Mouse (Mus musculus): ENCODE measurements around the gene Topaz1. TPM values are rescaled to one million over a fixed set of nuclear protein-coding genes. Genes with fewer than 3 reads are reported as not detected.

Gene Topaz1
- polyA plus RNA-seq, 1 experiment from 2014 or later, result not detected

DNA sequence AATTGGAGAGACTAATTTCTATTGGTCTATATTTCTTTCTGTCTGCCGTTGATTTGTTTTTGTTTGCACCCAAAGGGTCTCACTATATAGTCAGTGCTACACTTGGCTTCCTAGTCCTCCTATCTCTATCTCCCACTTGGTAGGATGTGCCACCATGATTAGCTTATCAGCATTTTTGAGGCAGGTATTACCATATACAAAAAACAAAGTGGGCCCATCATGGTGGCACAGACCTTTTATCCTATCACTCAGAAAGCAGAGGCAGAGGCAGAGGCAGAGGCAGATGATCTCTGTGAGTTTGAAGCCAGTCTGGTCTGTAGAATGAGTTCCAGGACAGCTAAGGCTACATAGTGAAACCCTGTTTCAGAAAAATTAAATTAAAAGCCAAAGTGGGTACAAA lies 39.4 kb downstream of the Topaz1 start:
- Histone ChIP-seq H3K4me2 (ENCODE audit: low read depth, low read length, severe bottlenecking) (no peak overlapping the region), H3K36me3 (ENCODE audit: control insufficient read depth, insufficient read depth, low read length) (no peaks in the 10 kb centered on the region), H3K4me3 (ENCODE audit: low read depth, low read length) (no peak overlapping the region), H3K4me1 (replicated peaks; ENCODE audit: control insufficient read depth, insufficient read depth, low read length) (no peaks in the 10 kb centered on the region), H3K9me3 (ENCODE audit: control insufficient read depth, low read length) (no peaks in the 10 kb centered on the region), H3K27ac (ENCODE audit: low read depth, low read length) (no peak overlapping the region), H3K27me3 (ENCODE audit: control insufficient read depth, insufficient read depth, low read length) (no peaks in the 10 kb centered on the region), H3K9ac (ENCODE audit: low read length) (no peak overlapping the region)
- DNase-seq (ENCODE audit: low spot score) (no peak), ATAC-seq (replicated peaks; ENCODE audit: low FRiP score) (no peak)
- WGBS, result 95% methylated on average over 1 of the region's 1 CpGs

DNA sequence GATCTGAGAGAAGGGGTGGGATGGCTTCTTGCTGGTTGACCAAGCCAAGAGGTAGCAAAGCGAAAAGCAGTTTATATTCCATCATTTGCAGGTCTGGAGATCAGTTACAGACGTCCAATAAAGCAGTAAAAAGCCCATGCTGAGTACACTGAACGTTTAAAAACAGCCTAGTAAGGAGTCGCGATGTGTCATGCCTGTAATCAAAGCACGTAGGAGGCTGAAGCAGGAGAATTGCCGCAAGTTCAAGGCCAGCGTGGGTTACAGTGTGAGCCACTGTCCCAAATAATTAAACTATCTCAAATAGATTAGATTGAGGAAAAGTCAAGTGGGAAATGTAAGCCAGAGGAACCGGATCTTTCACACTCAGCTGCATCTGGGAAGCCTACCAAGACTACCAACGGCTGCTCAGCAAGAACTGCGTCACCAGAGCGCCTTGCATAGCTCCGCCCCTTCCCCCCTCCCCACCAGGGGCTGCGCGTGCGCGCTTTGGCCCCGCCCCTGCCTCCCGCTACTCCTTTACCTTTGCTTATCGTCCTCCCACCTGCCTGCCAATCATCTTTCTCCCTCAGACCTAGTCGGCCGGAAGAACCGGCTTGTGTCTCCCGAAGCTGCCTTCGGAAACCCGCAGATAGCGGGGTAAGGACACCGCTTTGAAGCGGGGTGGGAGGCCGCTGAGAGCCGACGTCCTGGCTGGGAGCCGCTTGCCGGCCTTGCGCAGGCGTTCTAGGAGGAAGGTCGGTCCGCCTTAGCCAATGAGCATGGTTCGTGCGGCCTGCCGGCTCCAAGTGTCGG lies 58.1 kb downstream of the Topaz1 start, which contains the start of gene Tcaim:
Gene Tcaim (plus strand): TSS at position 487 of the 792 bp plus-strand sequence.
- ATAC-seq (replicated peaks; ENCODE audit: low FRiP score), result peak; percentile 98
- Histone ChIP-seq H3K4me3 (ENCODE audit: low read depth, low read length) (peak within 1 kb of the TSS; percentile 68), H3K9me3 (ENCODE audit: control insufficient read depth, low read length) (no peaks in the 10 kb centered on the region), H3K4me2 (ENCODE audit: low read depth, low read length, severe bottlenecking) (peak within 1 kb of the TSS; percentile 96), H3K36me3 (ENCODE audit: control insufficient read depth, insufficient read depth, low read length) (no peaks in the 10 kb centered on the region), H3K9ac (ENCODE audit: low read length) (peak within 1 kb of the TSS; percentile 81), H3K27me3 (ENCODE audit: control insufficient read depth, insufficient read depth, low read length) (no peaks in the 10 kb centered on the region), H3K4me1 (replicated peaks; ENCODE audit: control insufficient read depth, insufficient read depth, low read length) (no peaks in the 10 kb centered on the region), H3K27ac (ENCODE audit: low read depth, low read length) (peak within 1 kb of the TSS; percentile 83)
- WGBS, result 8% methylated on average over 42 of the region's 42 CpGs
- DNase-seq (ENCODE audit: low spot score), result peak; percentile 95

- no peaks in the 10 kb centered on the region for H3K4me1 ChIP-seq (replicated peaks; ENCODE audit: control insufficient read depth, insufficient read depth, low read length)
- no peaks in the 10 kb centered on the region for H3K9me3 ChIP-seq (ENCODE audit: control insufficient read depth, low read length)
- 13% methylated on average over 10 of the region's 10 CpGs for WGBS
- no peak; the same call in 1 of the 2 replicates for ATAC-seq (replicated peaks; ENCODE audit: low FRiP score)
- peak overlapping the region; percentile 68 for H3K4me3 ChIP-seq (ENCODE audit: low read depth, low read length)
- peak overlapping the region; percentile 96 for H3K4me2 ChIP-seq (ENCODE audit: low read depth, low read length, severe bottlenecking)
- H3K27ac ChIP-seq (ENCODE audit: low read depth, low read length), result peak overlapping the region; percentile 83
- no peaks in the 10 kb centered on the region for H3K27me3 ChIP-seq (ENCODE audit: control insufficient read depth, insufficient read depth, low read length)
- DNase-seq (ENCODE audit: low spot score), result no peak
- H3K36me3 ChIP-seq (ENCODE audit: control insufficient read depth, insufficient read depth, low read length), result no peaks in the 10 kb centered on the region
- peak overlapping the region; percentile 81 for H3K9ac ChIP-seq (ENCODE audit: low read length)
These were observed 58.7 kb downstream of the Topaz1 start for GRCm38 (mm10) chr9:122805845-122806341.

- H3K27ac ChIP-seq (ENCODE audit: low read depth, low read length), result no peak overlapping the region
- no peaks in the 10 kb centered on the region for H3K4me1 ChIP-seq (replicated peaks; ENCODE audit: control insufficient read depth, insufficient read depth, low read length)
- H3K36me3 ChIP-seq (ENCODE audit: control insufficient read depth, insufficient read depth, low read length), result no peaks in the 10 kb centered on the region
- H3K9me3 ChIP-seq (ENCODE audit: control insufficient read depth, low read length), result no peaks in the 10 kb centered on the region
- H3K27me3 ChIP-seq (ENCODE audit: control insufficient read depth, insufficient read depth, low read length), result no peaks in the 10 kb centered on the region
- H3K4me2 ChIP-seq (ENCODE audit: low read depth, low read length, severe bottlenecking), result no peak overlapping the region
- no peak for DNase-seq (ENCODE audit: low spot score)
- no peak for ATAC-seq (replicated peaks; ENCODE audit: low FRiP score)
- WGBS, result 91% methylated on average over 2 of the region's 2 CpGs
- H3K9ac ChIP-seq (ENCODE audit: low read length), result no peak overlapping the region
- no peak overlapping the region for H3K4me3 ChIP-seq (ENCODE audit: low read depth, low read length)
These were observed 60.0 kb downstream of the Topaz1 start for GRCm38 (mm10) chr9:122807186-122807585.

DNA sequence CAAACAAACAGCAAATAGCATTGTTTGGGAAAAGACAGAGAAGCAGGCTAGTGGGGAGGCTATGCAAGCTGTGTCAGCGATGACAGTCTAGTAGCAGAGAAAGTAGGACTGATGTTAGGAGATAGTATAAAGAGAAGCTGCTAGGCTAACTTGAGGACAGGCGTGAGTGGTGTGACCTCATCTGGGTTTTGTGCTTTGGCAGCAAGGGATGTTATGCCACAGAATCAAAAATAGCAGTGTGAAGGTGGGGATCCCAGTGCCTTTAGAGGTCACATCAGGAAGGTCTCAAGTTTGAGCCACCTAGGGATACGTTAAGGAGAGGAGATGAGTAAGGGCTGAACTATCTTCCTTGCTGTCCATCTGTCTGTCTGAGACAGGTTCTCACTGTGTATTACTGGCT lies 63.1 kb downstream of the Topaz1 start:
- Histone ChIP-seq H3K4me3 (ENCODE audit: low read depth, low read length) (no peak overlapping the region), H3K9ac (ENCODE audit: low read length) (no peak overlapping the region), H3K36me3 (ENCODE audit: control insufficient read depth, insufficient read depth, low read length) (no peaks in the 10 kb centered on the region), H3K27me3 (ENCODE audit: control insufficient read depth, insufficient read depth, low read length) (no peaks in the 10 kb centered on the region), H3K9me3 (ENCODE audit: control insufficient read depth, low read length) (no peaks in the 10 kb centered on the region), H3K27ac (ENCODE audit: low read depth, low read length) (no peak overlapping the region), H3K4me2 (ENCODE audit: low read depth, low read length, severe bottlenecking) (no peak overlapping the region), H3K4me1 (replicated peaks; ENCODE audit: control insufficient read depth, insufficient read depth, low read length) (no peaks in the 10 kb centered on the region)
- DNase-seq (ENCODE audit: low spot score), result no peak
- ATAC-seq (replicated peaks; ENCODE audit: low FRiP score), result no peak
- 89% methylated on average over 3 of the region's 3 CpGs for WGBS

DNA sequence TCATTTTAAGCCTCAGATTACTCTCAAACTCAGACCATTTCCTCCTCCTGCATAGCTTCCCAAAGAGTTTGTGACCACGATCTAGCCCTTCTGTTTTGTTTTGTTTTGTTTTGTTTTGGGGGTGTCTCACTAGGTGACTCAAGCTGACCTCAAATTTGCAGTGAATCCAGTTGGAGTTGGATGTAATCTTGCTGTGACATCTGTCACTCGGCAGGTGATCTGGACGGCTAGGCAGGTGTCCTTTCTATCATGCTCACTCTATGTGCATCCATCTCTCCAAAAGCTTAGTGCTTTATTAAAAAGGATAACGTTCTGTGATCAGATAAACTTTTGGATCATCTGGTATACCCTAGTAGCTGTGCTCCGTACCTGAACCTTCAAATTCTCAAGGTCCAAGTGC lies 65.2 kb downstream of the Topaz1 start:
- Histone ChIP-seq H3K4me3 (ENCODE audit: low read depth, low read length) (no peak overlapping the region), H3K36me3 (ENCODE audit: control insufficient read depth, insufficient read depth, low read length) (no peaks in the 10 kb centered on the region), H3K9me3 (ENCODE audit: control insufficient read depth, low read length) (no peaks in the 10 kb centered on the region), H3K27ac (ENCODE audit: low read depth, low read length) (no peak overlapping the region), H3K9ac (ENCODE audit: low read length) (no peak overlapping the region), H3K4me1 (replicated peaks; ENCODE audit: control insufficient read depth, insufficient read depth, low read length) (no peaks in the 10 kb centered on the region), H3K4me2 (ENCODE audit: low read depth, low read length, severe bottlenecking) (no peak overlapping the region), H3K27me3 (ENCODE audit: control insufficient read depth, insufficient read depth, low read length) (no peaks in the 10 kb centered on the region)
- ATAC-seq (replicated peaks; ENCODE audit: low FRiP score) (no peak), DNase-seq (ENCODE audit: low spot score) (no peak)
- 86% methylated on average over 5 of the region's 5 CpGs for WGBS

DNA sequence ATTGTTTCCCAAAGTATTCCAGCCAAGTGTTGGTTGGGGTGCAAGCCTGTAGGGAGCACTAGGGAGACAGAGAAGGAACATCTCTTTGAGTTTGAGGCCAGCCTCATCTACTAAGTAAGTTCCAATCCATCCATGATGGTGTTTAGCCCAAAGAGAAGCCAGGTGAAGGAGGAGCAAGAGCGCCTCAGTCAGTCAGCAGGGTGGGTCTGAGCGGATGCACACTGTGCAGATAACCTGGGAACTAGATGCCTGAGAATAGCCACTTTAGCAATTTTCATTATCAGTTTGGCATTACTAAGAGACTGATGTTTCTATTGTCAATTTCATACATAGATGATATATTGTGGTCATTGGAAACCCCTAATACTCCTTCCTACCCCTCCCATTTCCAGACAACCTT lies 67.6 kb downstream of the Topaz1 start:
- DNase-seq (ENCODE audit: low spot score) (no peak), ATAC-seq (replicated peaks; ENCODE audit: low FRiP score) (no peak)
- H3K4me1 ChIP-seq (replicated peaks; ENCODE audit: control insufficient read depth, insufficient read depth, low read length), result no peaks in the 10 kb centered on the region
- H3K27me3 ChIP-seq (ENCODE audit: control insufficient read depth, insufficient read depth, low read length), result no peaks in the 10 kb centered on the region
- H3K9ac ChIP-seq (ENCODE audit: low read length), result no peak overlapping the region
- no peak overlapping the region for H3K4me2 ChIP-seq (ENCODE audit: low read depth, low read length, severe bottlenecking)
- 96% methylated on average over 2 of the region's 2 CpGs for WGBS
- no peaks in the 10 kb centered on the region for H3K9me3 ChIP-seq (ENCODE audit: control insufficient read depth, low read length)
- H3K27ac ChIP-seq (ENCODE audit: low read depth, low read length), result no peak overlapping the region
- H3K36me3 ChIP-seq (ENCODE audit: control insufficient read depth, insufficient read depth, low read length), result no peaks in the 10 kb centered on the region
- no peak overlapping the region for H3K4me3 ChIP-seq (ENCODE audit: low read depth, low read length)

GRCm38 (mm10) chr9:122815239-122815851 lies 68.2 kb downstream of the Topaz1 start:
- no peaks in the 10 kb centered on the region for H3K36me3 ChIP-seq (ENCODE audit: control insufficient read depth, insufficient read depth, low read length)
- no peak overlapping the region for H3K4me3 ChIP-seq (ENCODE audit: low read depth, low read length)
- no peaks in the 10 kb centered on the region for H3K4me1 ChIP-seq (replicated peaks; ENCODE audit: control insufficient read depth, insufficient read depth, low read length)
- no peaks in the 10 kb centered on the region for H3K9me3 ChIP-seq (ENCODE audit: control insufficient read depth, low read length)
- no peaks in the 10 kb centered on the region for H3K27me3 ChIP-seq (ENCODE audit: control insufficient read depth, insufficient read depth, low read length)
- no peak overlapping the region for H3K27ac ChIP-seq (ENCODE audit: low read depth, low read length)
- H3K4me2 ChIP-seq (ENCODE audit: low read depth, low read length, severe bottlenecking), result no peak overlapping the region
- H3K9ac ChIP-seq (ENCODE audit: low read length), result no peak overlapping the region
- DNase-seq (ENCODE audit: low spot score) (no peak), ATAC-seq (replicated peaks; ENCODE audit: low FRiP score) (no peak)
- WGBS, result 90% methylated on average over 4 of the region's 4 CpGs
